Mouse (Mus musculus) liver, embryonic 14.5 days (tissue): Measurements from ENCODE around the gene Wdtc1. TPM values are rescaled to one million over a fixed set of nuclear protein-coding genes. Genes with fewer than 3 reads are reported as not detected.

Source experiments
- ATAC-seq: fragments of 200-750 bp; cut with Nextera tagmentation; 2 replicates; pipeline ENCODE4 v1.8.0; 2017; ENCODE audit warnings: moderate number of reproducible peaks, mild to moderate bottlenecking, moderate library complexity; ENCODE audit not compliant: insufficient read depth
- DNase-seq, 3 experiments: peaks; one replicate each; pipeline ENCODE4 v3.0.0-alpha.2; 2012 to 2013; ENCODE audit warnings: low read depth in 3 of 3, low spot score in 3 of 3
- H3K27ac ChIP-seq: fragments of 300-500 bp; sonication (generic); 2 replicates; pipeline ENCODE4 v1.5.1; 2014; ENCODE audit warnings: moderate library complexity, mild to moderate bottlenecking, control low read depth, inconsistent platforms
- H3K27me3 ChIP-seq: fragments of 300-500 bp; sonication (generic); 2 replicates; pipeline ENCODE4 v1.6.1; 2014; ENCODE audit warnings: mild to moderate bottlenecking, low read length, moderate library complexity; ENCODE audit not compliant: control insufficient read depth, insufficient read depth
- H3K36me3 ChIP-seq: fragments of 300-500 bp; sonication (generic); replicated peaks from 2 replicates; pipeline ENCODE4 v1.6.1; 2014; ENCODE audit warnings: low read depth; ENCODE audit not compliant: control insufficient read depth, insufficient read depth
- H3K4me1 ChIP-seq, 2 experiments: fragments of 200-500 bp in 1 of 2; fragments of 300-500 bp in 1 of 2; sonication (generic) in 1 of 2; replicated peaks; 2 replicates each; pipeline ENCODE4 v1.6.1; 2012 to 2014; ENCODE audit warnings: antibody characterized with exemption in 1 of 2, inconsistent platforms in 1 of 2, low read length in 1 of 2; ENCODE audit not compliant: control insufficient read depth in 2 of 2, insufficient read depth in 2 of 2
- H3K4me2 ChIP-seq: fragments of 300-500 bp; sonication (generic); 2 replicates; pipeline ENCODE4 v1.6.1; 2014; ENCODE audit warnings: low read depth, mild to moderate bottlenecking, control low read depth, moderate library complexity
- H3K4me3 ChIP-seq, 2 experiments: fragments of 200-500 bp in 1 of 2; fragments of 300-500 bp in 1 of 2; sonication (generic) in 1 of 2; 2 replicates each; pipeline ENCODE4 v1.5.1; 2012 to 2014; ENCODE audit warnings: low read depth in 2 of 2, low read length in 2 of 2, mild to moderate bottlenecking in 2 of 2, control low read depth in 1 of 2, inconsistent platforms in 1 of 2, moderate library complexity in 1 of 2; ENCODE audit not compliant: insufficient read depth in 1 of 2
- H3K9ac ChIP-seq: fragments of 300-500 bp; sonication (generic); replicated peaks from 2 replicates; pipeline ENCODE4 v1.6.1; 2014; ENCODE audit warnings: mild to moderate bottlenecking, control low read depth, moderate library complexity
- H3K9me3 ChIP-seq: fragments of 300-500 bp; sonication (generic); 2 replicates; pipeline ENCODE4 v1.6.1; 2016; ENCODE audit warnings: low read length, mixed read lengths; ENCODE audit not compliant: control insufficient read depth
- CTCF ChIP-seq: IDR thresholded peaks from 2 replicates; pipeline ENCODE4 v1.5.1; 2016; ENCODE audit warnings: antibody characterized with exemption, low read depth, control low read depth
- EP300 ChIP-seq: IDR thresholded peaks from 2 replicates; pipeline ENCODE4 v1.6.1; 2016; ENCODE audit warnings: antibody characterized with exemption, low read depth
- WGBS: fragments of 180-500 bp; shearing (Covaris S2); extraction: QIAGEN DNeasy Blood & Tissue Kit; methylation state at CpG from one replicate; pipeline ENCODE4 v1.1.7; 2014; ENCODE audit not compliant: insufficient replicate concordance; 5-methylcytosine and 5-hydroxymethylcytosine counted together
- polyA plus RNA-seq, 2 experiments: library from polyadenylated mRNA; depleted of rRNA in 1 of 2; stranded (reverse) in 1 of 2; unstranded in 1 of 2; fragments of >200 nt; fragmentation: Nextera tagmentation in 1 of 2; extraction: Ambion mirVana in 1 of 2; gene quantifications; 2 replicates each; pipeline versions ENCODE4 v1.2.1 to v1.2.3; 2012 to 2014

Gene Wdtc1
- polyA plus RNA-seq, 2 experiments = 6.4 to 7.3 TPM

DNA sequence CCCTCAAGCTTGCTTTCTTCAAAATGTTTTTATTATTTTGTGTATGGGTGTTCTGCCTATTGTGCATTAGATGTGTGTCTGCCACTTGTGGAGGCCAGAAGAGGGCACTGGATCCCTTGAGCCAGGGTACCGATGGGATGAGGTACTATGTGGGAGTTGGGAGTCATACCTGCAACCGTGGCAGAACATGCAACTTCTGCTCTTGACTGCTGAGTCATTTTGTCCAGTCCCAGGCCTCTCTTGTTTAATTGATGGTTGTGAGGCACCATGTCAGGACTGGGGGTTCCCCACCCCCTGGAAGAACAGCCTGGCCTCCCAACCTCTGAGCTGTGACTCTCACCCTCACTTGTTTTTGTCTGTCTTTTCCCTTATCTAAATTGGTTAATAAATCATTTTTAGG lies 88.7 kb downstream of the Wdtc1 start:
- ATAC-seq = no peak
- Histone ChIP-seq H3K4me3 (no peak overlapping the region), H3K36me3 (peaks cover 34% of the 10 kb centered on the region), H3K9ac (no peak overlapping the region), H3K27me3 (no peaks in the 10 kb centered on the region), H3K4me2 (no peak overlapping the region), H3K4me1 (no peaks in the 10 kb centered on the region; a peak in 1 of 4 replicates), H3K9me3 (no peaks in the 10 kb centered on the region), H3K27ac (no peak overlapping the region)
- 74% methylated on average over 2 of the region's 2 CpGs for WGBS
- TF ChIP-seq CTCF (0 out of 2 replicates have a peak, but pooled peaks have one; percentile 2), EP300 (no peak)
- no peak for DNase-seq

DNA sequence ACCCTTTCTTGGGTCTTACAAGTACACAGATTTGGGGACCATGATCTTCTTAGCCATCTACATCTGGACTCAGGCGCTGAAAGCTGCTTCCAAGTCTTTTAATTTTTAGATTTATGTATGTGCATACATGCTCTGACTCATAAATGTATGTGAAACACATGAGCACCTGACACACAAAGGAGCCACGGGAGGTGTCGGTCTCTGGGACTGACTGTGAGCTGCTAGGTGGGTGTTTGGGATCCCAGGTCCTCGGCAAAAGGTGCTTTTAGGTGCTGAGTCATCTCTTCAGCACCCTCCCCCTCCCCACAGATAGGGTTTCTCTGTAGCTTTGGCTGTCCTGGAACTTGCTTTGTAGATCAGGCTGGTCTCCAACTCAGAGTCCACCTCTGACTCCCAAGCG lies 89.5 kb downstream of the Wdtc1 start:
- no peak for DNase-seq
- Histone ChIP-seq H3K36me3 (peaks cover 27% of the 10 kb centered on the region), H3K4me2 (no peak overlapping the region), H3K9me3 (no peaks in the 10 kb centered on the region), H3K27me3 (no peaks in the 10 kb centered on the region), H3K4me3 (no peak overlapping the region), H3K4me1 (no peaks in the 10 kb centered on the region; a peak in 1 of 4 replicates), H3K9ac (no peak overlapping the region), H3K27ac (no peak overlapping the region)
- TF ChIP-seq EP300 (no peak), CTCF (no peak)
- 66% methylated on average over 5 of the region's 5 CpGs for WGBS
- ATAC-seq = no peak

DNA sequence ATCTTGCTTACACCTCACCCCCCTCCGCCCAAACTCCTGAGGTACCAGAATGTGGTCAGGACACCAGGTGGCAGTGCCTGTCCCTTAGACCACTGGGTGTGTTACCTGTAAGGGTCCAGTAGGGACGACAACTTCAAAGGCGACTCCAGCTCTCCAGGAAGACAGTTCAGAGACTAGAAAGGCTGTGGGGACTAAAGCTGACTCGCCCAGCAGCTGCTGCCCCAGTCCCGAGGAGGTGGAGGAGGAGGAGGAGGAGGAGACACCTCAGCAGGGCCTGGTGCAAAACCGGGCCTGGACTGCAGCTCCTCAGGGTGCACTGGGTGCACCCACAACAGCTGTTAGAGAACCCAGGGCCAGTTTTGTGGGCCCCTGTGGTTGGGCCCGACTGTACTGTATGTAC lies 90.4 kb downstream of the Wdtc1 start, which contains the start of gene Sytl1:
Gene Sytl1 (minus strand): TSS at position 232 of the 400 bp plus-strand sequence.
- no peak for DNase-seq
- Histone ChIP-seq H3K27me3 (no peaks in the 10 kb centered on the region), H3K4me2 (no peak within 1 kb of the TSS), H3K9me3 (no peaks in the 10 kb centered on the region), H3K4me3 (no peak within 1 kb of the TSS), H3K4me1 (no peaks in the 10 kb centered on the region; a peak in 1 of 4 replicates), H3K27ac (no peak within 1 kb of the TSS), H3K36me3 (peaks cover 19% of the 10 kb centered on the region), H3K9ac (no peak within 1 kb of the TSS)
- 21% methylated on average over 7 of the region's 7 CpGs for whole genome bisulfite sequencing
- ATAC-seq = 0 out of 2 replicates have a peak, but pooled peaks have one; percentile 27
- TF ChIP-seq EP300 (no peak), CTCF (peak; percentile 32)

DNA sequence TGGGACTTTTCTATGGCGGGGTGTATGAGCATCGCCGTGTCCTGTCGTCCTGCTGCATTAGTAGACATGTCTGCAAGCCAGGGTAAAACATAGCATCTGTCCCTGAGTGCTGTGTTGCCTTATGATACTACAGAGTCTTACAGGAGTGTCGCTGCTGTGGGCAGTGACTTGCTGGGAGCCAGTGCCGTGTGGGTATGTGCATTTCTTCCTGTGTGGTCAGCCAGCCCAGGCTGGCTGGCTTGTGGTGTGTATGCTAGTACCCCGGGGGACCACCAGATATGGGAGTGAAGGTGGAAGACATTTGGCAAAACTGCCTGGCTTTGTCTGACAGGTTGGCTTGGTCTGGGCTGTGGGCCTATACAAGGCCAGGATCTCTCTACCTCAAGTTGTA lies 90.9 kb downstream of the Wdtc1 start:
- no peak overlapping the region for H3K27ac ChIP-seq
- H3K4me3 ChIP-seq = no peak overlapping the region
- H3K4me2 ChIP-seq = no peak overlapping the region
- H3K36me3 ChIP-seq = peaks cover 14% of the 10 kb centered on the region
- DNase-seq = no peak
- no peak for ATAC-seq
- H3K4me1 ChIP-seq = no peaks in the 10 kb centered on the region; a peak in 1 of 4 replicates
- H3K27me3 ChIP-seq = no peaks in the 10 kb centered on the region; the same call in 1 of the 2 replicates
- TF ChIP-seq CTCF (no peak), EP300 (no peak)
- WGBS = 45% methylated on average over 7 of the region's 7 CpGs
- no peaks in the 10 kb centered on the region for H3K9me3 ChIP-seq
- H3K9ac ChIP-seq = no peak overlapping the region

DNA sequence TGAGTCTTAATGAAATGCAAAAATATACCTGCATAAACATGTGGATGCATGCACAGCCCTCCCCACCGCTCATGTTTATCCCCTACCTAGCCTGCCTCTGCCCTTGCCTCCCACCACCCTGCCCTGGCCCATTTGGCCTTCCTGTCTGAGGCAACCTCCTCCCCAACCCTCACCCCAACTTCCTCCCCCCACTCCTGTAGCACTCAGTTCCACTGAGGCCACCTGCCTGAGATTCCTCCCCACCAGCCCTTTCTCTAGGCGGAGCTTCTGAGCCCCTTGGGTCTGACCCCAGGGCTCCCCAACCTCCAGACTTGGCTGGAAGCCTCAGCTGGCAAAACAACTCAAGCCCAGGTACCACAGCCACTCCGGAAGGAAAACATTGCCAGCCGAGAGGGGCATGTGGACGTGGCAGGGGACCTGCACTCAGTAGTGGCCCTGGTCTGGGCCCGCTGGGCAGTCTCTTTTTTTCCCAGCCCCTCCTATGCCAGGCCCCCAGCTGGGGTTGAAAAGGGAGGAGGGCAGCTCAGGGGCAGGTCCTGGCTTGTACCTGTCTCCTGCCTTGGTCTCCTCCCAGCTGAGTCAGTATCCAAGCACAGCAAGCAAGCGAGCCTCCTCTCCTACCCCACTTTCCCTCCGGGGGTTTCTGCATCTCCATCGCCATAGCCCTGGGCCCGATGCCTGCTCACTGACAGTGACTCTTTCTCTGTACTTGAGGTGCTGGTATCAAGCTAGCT lies 91.5 kb downstream of the Wdtc1 start:
- Histone ChIP-seq H3K36me3 (peaks cover 9% of the 10 kb centered on the region), H3K4me1 (no peaks in the 10 kb centered on the region; a peak in 1 of 4 replicates), H3K27ac (no peak overlapping the region), H3K4me3 (no peak overlapping the region), H3K4me2 (no peak overlapping the region), H3K27me3 (peaks cover 3% of the 10 kb centered on the region), H3K9ac (no peak overlapping the region), H3K9me3 (no peaks in the 10 kb centered on the region)
- DNase-seq (no peak), ATAC-seq (no peak)
- TF ChIP-seq EP300 (no peak), CTCF (no peak)
- 47% methylated on average over 10 of the region's 10 CpGs for whole genome bisulfite sequencing
